Mouse (Mus musculus): Measurements from ENCODE around the gene Fam184a.
A peak's percentile ranks its signal among the peaks of the same experiment; 100 is the strongest.
"Not testable (repeated sequence)": the region's sequence is repeated elsewhere in the genome, so short reads cannot be mapped to it uniquely, and the experiment has no call there.

The Fam184a gene

GRCm38 (mm10) chr10:53688952-53689584 is 61.9 kb downstream of the Fam184a start:
- no peak for DNase-seq (ENCODE audit: low spot score)

GRCm38 (mm10) chr10:53688533-53688932 is 62.4 kb downstream of the Fam184a start:
- DNase-seq (ENCODE audit: low spot score): no peak

GRCm38 (mm10) chr10:53687888-53688287 is 63.0 kb downstream of the Fam184a start:
- no peak for DNase-seq (ENCODE audit: low spot score)

GRCm38 (mm10) chr10:53685806-53686205 is 65.1 kb downstream of the Fam184a start:
- DNase-seq (ENCODE audit: low spot score): no peak

- no peak for DNase-seq (ENCODE audit: low spot score)
Measured at GRCm38 (mm10) chr10:53683226-53683625, 67.7 kb downstream of the Fam184a start.

- DNase-seq (ENCODE audit: low spot score): no peak
Measured at GRCm38 (mm10) chr10:53679690-53680557, 71.0 kb downstream of the Fam184a start.

- DNase-seq (ENCODE audit: low spot score): no peak
Measured at GRCm38 (mm10) chr10:53661788-53662187, 89.1 kb downstream of the Fam184a start.

GRCm38 (mm10) chr10:53654239-53654638 is 96.7 kb downstream of the Fam184a start:
- not testable (repeated sequence) for DNase-seq (ENCODE audit: low spot score)

- DNase-seq (ENCODE audit: low spot score): no peak
Measured at GRCm38 (mm10) chr10:53650683-53651082, 100.2 kb downstream of the Fam184a start.

- DNase-seq (ENCODE audit: low spot score): no peak
Measured at GRCm38 (mm10) chr10:53641507-53641906, 109.4 kb downstream of the Fam184a start.

GRCm38 (mm10) chr10:53635246-53635971 is 115.5 kb downstream of the Fam184a start:
- DNase-seq (ENCODE audit: low spot score): no peak

- DNase-seq (ENCODE audit: low spot score): no peak
Measured at GRCm38 (mm10) chr10:53634160-53634559, 116.8 kb downstream of the Fam184a start.

GRCm38 (mm10) chr10:53630339-53630738 is 120.6 kb downstream of the Fam184a start, which contains the start of gene Mcm9:
Gene Mcm9 (minus strand): TSS chr10:53630439.
- DNase-seq (ENCODE audit: low spot score): not testable (repeated sequence)

- peak; percentile 84 for DNase-seq (ENCODE audit: low spot score)
Measured at GRCm38 (mm10) chr10:53629918-53630250, 121.0 kb downstream of the Fam184a start.

- peak; percentile 52 for DNase-seq (ENCODE audit: low spot score)
Measured at GRCm38 (mm10) chr10:53629247-53629917, 121.5 kb downstream of the Fam184a start.

GRCm38 (mm10) chr10:53615850-53616616 is 134.9 kb downstream of the Fam184a start:
- no peak for DNase-seq (ENCODE audit: low spot score)

GRCm38 (mm10) chr10:53613955-53614354 is 137.0 kb downstream of the Fam184a start:
- no peak for DNase-seq (ENCODE audit: low spot score)

- no peak for DNase-seq (ENCODE audit: low spot score)
Measured at GRCm38 (mm10) chr10:53612172-53612571, 138.8 kb downstream of the Fam184a start.

- DNase-seq (ENCODE audit: low spot score): no peak
Measured at GRCm38 (mm10) chr10:53608274-53608673, 142.6 kb downstream of the Fam184a start.

GRCm38 (mm10) chr10:53605328-53605727 is 145.6 kb downstream of the Fam184a start:
- DNase-seq (ENCODE audit: low spot score): no peak

GRCm38 (mm10) chr10:53598821-53599220 is 152.1 kb downstream of the Fam184a start:
- DNase-seq (ENCODE audit: low spot score): no peak

Data from urinary bladder, postnatal 10 days (tissue).